Mouse (Mus musculus) embryo, embryonic 11.5 days (tissue): ENCODE measurements around the gene Lap3.

Experiments
- DNase-seq: peaks from one replicate; pipeline ENCODE4 v3.0.0-alpha.2; 2012; ENCODE audit warnings: low read depth, low spot score

Gene Lap3

GRCm38 (mm10) chr5:45493191-45494092, at the start of gene Lap3:
Gene Lap3, plus strand, starts transcription at chr5:45493374.
- DNase-seq = peak; percentile 97

- no peak for DNase-seq
Observed at GRCm38 (mm10) chr5:45444130-45444832, 48.9 kb upstream of the Lap3 start.

- DNase-seq = no peak
Observed at GRCm38 (mm10) chr5:45448676-45449075, 44.5 kb upstream of the Lap3 start.

- no peak for DNase-seq
Observed at GRCm38 (mm10) chr5:45449206-45449605, 44.0 kb upstream of the Lap3 start.

- peak; percentile 99 for DNase-seq
Observed at GRCm38 (mm10) chr5:45449831-45450716, 43.1 kb upstream of the Lap3 start, which contains the start of gene Qdpr. Gene Qdpr, minus strand, starts transcription at chr5:45450236.

- no peak for DNase-seq
Observed at GRCm38 (mm10) chr5:45453451-45453850, 39.7 kb upstream of the Lap3 start, which contains the start of gene Clrn2. Gene Clrn2, plus strand, starts transcription at chr5:45453751.

- no peak for DNase-seq
Observed at GRCm38 (mm10) chr5:45454456-45454855, 38.7 kb upstream of the Lap3 start.

GRCm38 (mm10) chr5:45472880-45473450, 20.2 kb upstream of the Lap3 start:
- DNase-seq = no peak

GRCm38 (mm10) chr5:45473521-45473920, 19.7 kb upstream of the Lap3 start:
- no peak for DNase-seq

GRCm38 (mm10) chr5:45474215-45474614, 19.0 kb upstream of the Lap3 start:
- DNase-seq = peak; percentile 54

- no peak for DNase-seq
Observed at GRCm38 (mm10) chr5:45474758-45475157, 18.4 kb upstream of the Lap3 start.

- no peak for DNase-seq
Observed at GRCm38 (mm10) chr5:45475771-45476170, 17.4 kb upstream of the Lap3 start.

GRCm38 (mm10) chr5:45476288-45476687, 16.9 kb upstream of the Lap3 start:
- no peak for DNase-seq

GRCm38 (mm10) chr5:45477601-45478000, 15.6 kb upstream of the Lap3 start:
- no peak for DNase-seq

GRCm38 (mm10) chr5:45480066-45480465, 13.1 kb upstream of the Lap3 start:
- DNase-seq = no peak

GRCm38 (mm10) chr5:45481125-45481524, 12.0 kb upstream of the Lap3 start:
- DNase-seq = no peak

GRCm38 (mm10) chr5:45482607-45483006, 10.6 kb upstream of the Lap3 start:
- DNase-seq = no peak

- DNase-seq = no peak
Observed at GRCm38 (mm10) chr5:45483654-45484053, 9.5 kb upstream of the Lap3 start.

- no peak for DNase-seq
Observed at GRCm38 (mm10) chr5:45491776-45492175, 1.4 kb upstream of the Lap3 start.

- DNase-seq = no peak
Observed at GRCm38 (mm10) chr5:45494093-45494755, 1.1 kb downstream of the Lap3 start.
